Mouse (Mus musculus): ENCODE data around the gene Tacc2.

DNA sequence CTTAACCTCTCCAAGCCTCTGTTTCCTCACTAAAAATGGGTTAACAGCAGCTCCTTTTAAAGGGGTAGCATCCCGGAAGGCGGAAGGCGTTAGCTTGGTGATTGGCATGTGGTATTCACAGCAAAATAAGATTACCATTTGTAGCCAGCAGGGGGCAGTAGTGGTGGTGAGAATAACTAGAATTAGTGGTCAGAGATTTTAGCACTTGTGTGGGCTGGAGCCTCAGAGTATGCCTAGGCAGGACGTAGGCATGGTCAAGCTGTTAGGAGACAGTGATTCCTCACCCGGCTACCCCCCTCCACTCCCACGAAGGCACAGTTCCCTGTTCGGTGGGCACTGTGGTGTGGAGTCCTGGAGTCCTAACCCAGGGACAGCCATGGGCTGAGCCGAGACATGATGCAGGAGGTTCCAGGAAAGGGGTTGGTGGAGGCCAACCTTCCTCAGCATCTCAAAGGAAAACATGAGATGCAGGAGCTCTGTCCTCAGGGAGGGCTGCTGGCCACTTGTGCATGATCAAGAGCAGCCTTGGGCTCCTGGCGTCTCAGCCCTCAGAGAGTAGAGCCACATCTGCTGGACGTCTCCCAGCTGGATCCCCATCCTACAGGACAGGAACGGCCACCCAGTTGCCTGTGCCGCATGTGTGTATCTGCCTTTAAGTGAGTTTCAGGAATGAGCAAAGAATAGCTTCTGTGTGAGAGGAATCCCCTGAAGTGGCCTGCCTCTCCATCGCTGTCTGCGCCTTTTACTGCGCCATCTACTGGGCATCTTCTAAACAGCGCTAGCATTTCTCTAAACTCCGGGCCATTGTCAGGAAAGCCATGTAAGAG lies 185.0 kb downstream of the Tacc2 start:
- TF ChIP-seq POLR2A (IDR thresholded peaks at IDR 0.05; ENCODE audit: borderline replicate concordance, insufficient read depth, low read length) (no peak), CTCF (IDR thresholded peaks at IDR 0.05; ENCODE audit: borderline replicate concordance, insufficient read depth, low read depth, low read length) (peak; percentile 86)
